In genomic region chr4:138748369-138749072, GRCm38 (mm10) we compare ENCODE assay signal across 8 mouse cellular contexts. TPM values are rescaled to one million over a fixed set of nuclear protein-coding genes. Genes with fewer than 3 reads are reported as not detected.
A peak's percentile ranks its signal among the peaks of the same experiment; 100 is the strongest.
DNase-seq lines count a peak whose midpoint lies in the region; ATAC-seq lines count a peak whose summit lies in the region.

No protein-coding gene starts in this region.

- DNase-seq in Muller cell, postnatal 12 days (ENCODE audit: inconsistent ontology term): peak; percentile 18
- DNase-seq in embryo, embryonic 9.5 days (ENCODE audit: extremely low spot score): peak; percentile 38
- DNase-seq in left cerebral cortex, postnatal 36 days (ENCODE audit: low spot score in 2 of 2): peak; percentile 57 to 60
- DNase-seq in T-cell, adult 2 months (ENCODE audit: low spot score): no peak

- no peak overlapping the region for H3K27ac ChIP-seq in heart, embryonic 14.5 days (replicated peaks in 1 of 2; ENCODE audit: control insufficient read depth in 1 of 2, insufficient read depth in 1 of 2, low read depth in 2 of 2, low read length in 2 of 2)
- H3K27ac ChIP-seq in heart, embryonic 11.5 days (ENCODE audit: low read depth, low read length): no peak overlapping the region
- no peak overlapping the region for H3K27ac ChIP-seq in hindbrain, embryonic 16.5 days (ENCODE audit: low read depth, low read length)
- H3K27ac ChIP-seq in neural tube, embryonic 15.5 days (replicated peaks): no peak overlapping the region

- no peak overlapping the region for H3K4me3 ChIP-seq in heart, embryonic 14.5 days (ENCODE audit: control insufficient read depth in 1 of 2, insufficient read depth in 1 of 2, low read depth in 1 of 2, low read length in 2 of 2)
- H3K4me3 ChIP-seq in heart, embryonic 11.5 days (ENCODE audit: low read depth, low read length): no peak overlapping the region
- no peak overlapping the region for H3K4me3 ChIP-seq in hindbrain, embryonic 16.5 days (ENCODE audit: low read length)
- H3K4me3 ChIP-seq in neural tube, embryonic 15.5 days (replicated peaks): no peak overlapping the region

- WGBS in heart, embryonic 14.5 days: 44% methylated on average over 8 of the region's 8 CpGs
- WGBS in heart, embryonic 11.5 days (ENCODE audit: insufficient replicate concordance): 46% methylated on average over 8 of the region's 8 CpGs
- 61% methylated on average over 8 of the region's 8 CpGs for WGBS in hindbrain, embryonic 16.5 days
- WGBS in neural tube, embryonic 15.5 days: 64% methylated on average over 8 of the region's 8 CpGs

- no peak overlapping the region for H3K4me2 ChIP-seq in heart, embryonic 14.5 days (ENCODE audit: low read length)
- H3K4me2 ChIP-seq in heart, embryonic 11.5 days: no peak overlapping the region
- H3K4me2 ChIP-seq in hindbrain, embryonic 16.5 days (ENCODE audit: low read length): no peak overlapping the region
- no peak overlapping the region for H3K4me2 ChIP-seq in neural tube, embryonic 15.5 days

- 0 out of 2 replicates have a peak, but pooled peaks cover 17% of the 10 kb centered on the region for H3K27me3 ChIP-seq in heart, embryonic 14.5 days (ENCODE audit: control insufficient read depth, insufficient read depth, low read length)
- H3K27me3 ChIP-seq in heart, embryonic 11.5 days (ENCODE audit: control insufficient read depth, insufficient read depth, low read length): peaks cover 8% of the 10 kb centered on the region
- no peaks in the 10 kb centered on the region for H3K27me3 ChIP-seq in hindbrain, embryonic 16.5 days (replicated peaks; ENCODE audit: control insufficient read depth, insufficient read depth, low read length)
- no peaks in the 10 kb centered on the region for H3K27me3 ChIP-seq in neural tube, embryonic 15.5 days (replicated peaks)

- ATAC-seq in heart, embryonic 14.5 days (ENCODE audit: insufficient number of reproducible peaks, insufficient read depth, low FRiP score, low read depth): 0 out of 2 replicates have a peak, but pooled peaks have one; percentile 44
- ATAC-seq in heart, embryonic 11.5 days (replicated peaks; ENCODE audit: insufficient number of reproducible peaks, low FRiP score, low TSS enrichment): no peak
- ATAC-seq in hindbrain, embryonic 16.5 days: peak; percentile 73
- ATAC-seq in neural tube, embryonic 15.5 days (ENCODE audit: low FRiP score): peak; percentile 63; the same call in 1 of the 2 replicates

- intact Hi-C loops in left cerebral cortex, postnatal 36 days (cut with DNase I): loop anchor here (1.0 kb wide), 1 partner anchor 103 kb away; no protein-coding TSS in a partner anchor

- H3K36me3 ChIP-seq in heart, embryonic 14.5 days (ENCODE audit: control insufficient read depth, insufficient read depth, low read length): no peaks in the 10 kb centered on the region
- no peaks in the 10 kb centered on the region for H3K36me3 ChIP-seq in heart, embryonic 11.5 days (ENCODE audit: control insufficient read depth, insufficient read depth, low read length)
- no peaks in the 10 kb centered on the region for H3K36me3 ChIP-seq in hindbrain, embryonic 16.5 days (ENCODE audit: control insufficient read depth, insufficient read depth, low read length)
- no peaks in the 10 kb centered on the region for H3K36me3 ChIP-seq in neural tube, embryonic 15.5 days

- no peaks in the 10 kb centered on the region for H3K9me3 ChIP-seq in heart, embryonic 14.5 days (ENCODE audit: control insufficient read depth, low read length)
- no peaks in the 10 kb centered on the region for H3K9me3 ChIP-seq in heart, embryonic 11.5 days (replicated peaks; ENCODE audit: control insufficient read depth, low read length)
- H3K9me3 ChIP-seq in hindbrain, embryonic 16.5 days (ENCODE audit: control insufficient read depth, low read length): no peaks in the 10 kb centered on the region
- H3K9me3 ChIP-seq in neural tube, embryonic 15.5 days (replicated peaks): no peaks in the 10 kb centered on the region

- no peak overlapping the region for H3K9ac ChIP-seq in heart, embryonic 14.5 days (ENCODE audit: low read length)
- no peak overlapping the region for H3K9ac ChIP-seq in heart, embryonic 11.5 days (ENCODE audit: low read depth, low read length)
- H3K9ac ChIP-seq in hindbrain, embryonic 16.5 days (ENCODE audit: low read depth, low read length): no peak overlapping the region
- no peak overlapping the region for H3K9ac ChIP-seq in neural tube, embryonic 15.5 days (replicated peaks)

- no peaks in the 10 kb centered on the region for H3K4me1 ChIP-seq in heart, embryonic 14.5 days (ENCODE audit: control insufficient read depth in 2 of 2, insufficient read depth in 2 of 2, low read length in 2 of 2)
- H3K4me1 ChIP-seq in heart, embryonic 11.5 days (ENCODE audit: control insufficient read depth, insufficient read depth, low read length): no peaks in the 10 kb centered on the region
- H3K4me1 ChIP-seq in hindbrain, embryonic 16.5 days (ENCODE audit: control insufficient read depth, insufficient read depth, low read depth, low read length): peaks cover 5% of the 10 kb centered on the region; the same call in 1 of the 2 replicates
- H3K4me1 ChIP-seq in neural tube, embryonic 15.5 days: peaks cover 16% of the 10 kb centered on the region

RNA-seq across cellular contexts. Expression of gene Pla2g2f, which starts 8.9 kb away (rescaled TPM):
- polyA plus RNA-seq in heart, embryonic 14.5 days (2014; fragmentation: Nextera tagmentation; extraction: Ambion mirVana): not detected in 2 replicates
- polyA plus RNA-seq in heart, embryonic 11.5 days (2014; fragmentation: Nextera tagmentation; extraction: Ambion mirVana): not detected in 2 replicates
- polyA plus RNA-seq in hindbrain, embryonic 16.5 days (2015; fragmentation: Nextera tagmentation; extraction: Ambion mirVana): 0.06 TPM in 1 of 2 replicates, not detected in the other
- not detected for total RNA-seq in left cerebral cortex, postnatal 36 days (2021)
- 0.23 TPM in 1 of 2 replicates, not detected in the other for polyA plus RNA-seq in neural tube, embryonic 15.5 days (2015; fragmentation: Nextera tagmentation; extraction: Ambion mirVana)

RNA-seq across cellular contexts. Expression of gene Ubxn10, which starts 11.6 kb away (rescaled TPM):
- 0.96 and 1.1 TPM in 2 replicates for polyA plus RNA-seq in heart, embryonic 14.5 days (2014; fragmentation: Nextera tagmentation; extraction: Ambion mirVana)
- 1.2 and 1.3 TPM in 2 replicates for polyA plus RNA-seq in heart, embryonic 11.5 days (2014; fragmentation: Nextera tagmentation; extraction: Ambion mirVana)
- 4.5 and 5.2 TPM in 2 replicates for polyA plus RNA-seq in hindbrain, embryonic 16.5 days (2015; fragmentation: Nextera tagmentation; extraction: Ambion mirVana)
- 1 to 10 TPM; 1.3 to 1.5 TPM for total RNA-seq in left cerebral cortex, postnatal 36 days (2021)
- 2.5 and 2.6 TPM in 2 replicates for polyA plus RNA-seq in neural tube, embryonic 15.5 days (2015; fragmentation: Nextera tagmentation; extraction: Ambion mirVana)

RNA-seq across cellular contexts. Expression of gene Pla2g2c, which starts 23.9 kb away (rescaled TPM):
- 0.27 and 0.28 TPM in 2 replicates for polyA plus RNA-seq in heart, embryonic 14.5 days (2014; fragmentation: Nextera tagmentation; extraction: Ambion mirVana)
- 0.31 and 0.52 TPM in 2 replicates for polyA plus RNA-seq in heart, embryonic 11.5 days (2014; fragmentation: Nextera tagmentation; extraction: Ambion mirVana)
- polyA plus RNA-seq in hindbrain, embryonic 16.5 days (2015; fragmentation: Nextera tagmentation; extraction: Ambion mirVana): 0.35 and 0.36 TPM in 2 replicates
- total RNA-seq in left cerebral cortex, postnatal 36 days (2021): under 1 TPM; 0.22 to 0.39 TPM
- polyA plus RNA-seq in neural tube, embryonic 15.5 days (2015; fragmentation: Nextera tagmentation; extraction: Ambion mirVana): 0.42 and 0.60 TPM in 2 replicates

RNA-seq across cellular contexts. Expression of gene Pla2g2d, which starts 27.0 kb away (rescaled TPM):
- polyA plus RNA-seq in heart, embryonic 14.5 days (2014; fragmentation: Nextera tagmentation; extraction: Ambion mirVana): not detected in 2 replicates
- polyA plus RNA-seq in heart, embryonic 11.5 days (2014; fragmentation: Nextera tagmentation; extraction: Ambion mirVana): not detected in 2 replicates
- polyA plus RNA-seq in hindbrain, embryonic 16.5 days (2015; fragmentation: Nextera tagmentation; extraction: Ambion mirVana): 0.61 and 0.76 TPM in 2 replicates
- total RNA-seq in left cerebral cortex, postnatal 36 days (2021): under 1 TPM; 0.52 to 0.68 TPM
- 0.72 and 1.5 TPM in 2 replicates for polyA plus RNA-seq in neural tube, embryonic 15.5 days (2015; fragmentation: Nextera tagmentation; extraction: Ambion mirVana)
